Mouse (Mus musculus) embryonic facial prominence, embryonic 10.5 days (tissue): Measurements from ENCODE around the gene As3mt. TPM values are rescaled to one million over a fixed set of nuclear protein-coding genes. Genes with fewer than 3 reads are reported as not detected.

Experiments used
- DNase-seq: peaks from one replicate; pipeline ENCODE4 v3.0.0-alpha.2; 2017; ENCODE audit warnings: low spot score
- H3K27ac ChIP-seq: fragments of 300-500 bp; sonication (generic); replicated peaks from 2 replicates; pipeline ENCODE4 v1.5.1; 2016; ENCODE audit warnings: mild to moderate bottlenecking
- H3K27me3 ChIP-seq: fragments of 300-500 bp; sonication (generic); replicated peaks from 2 replicates; pipeline ENCODE4 v1.6.1; 2016; ENCODE audit warnings: low read depth, mild to moderate bottlenecking; ENCODE audit not compliant: poor library complexity, severe bottlenecking
- H3K36me3 ChIP-seq: fragments of 300-500 bp; sonication (generic); replicated peaks from 2 replicates; pipeline ENCODE4 v1.6.1; 2016; ENCODE audit warnings: mild to moderate bottlenecking, moderate library complexity
- H3K4me1 ChIP-seq: fragments of 300-500 bp; sonication (generic); 2 replicates; pipeline ENCODE4 v1.6.1; 2016
- H3K4me3 ChIP-seq: fragments of 300-500 bp; sonication (generic); 2 replicates; pipeline ENCODE4 v1.5.1; 2016; ENCODE audit warnings: mild to moderate bottlenecking, moderate library complexity
- H3K9me3 ChIP-seq: fragments of 300-500 bp; sonication (generic); 2 replicates; pipeline ENCODE4 v1.6.1; 2016; ENCODE audit warnings: mild to moderate bottlenecking
- WGBS: fragments of 180-500 bp; shearing (Covaris S2); methylation state at CpG from one replicate; pipeline ENCODE4 v1.1.7; 2016; 5-methylcytosine and 5-hydroxymethylcytosine counted together
- polyA plus RNA-seq: library from polyadenylated mRNA; unstranded; fragments of >200 nt; fragmentation: Nextera tagmentation; extraction: Ambion mirVana; gene quantifications from 2 replicates; pipeline ENCODE4 v1.2.1, GENCODE M21; 2016

Gene As3mt
- polyA plus RNA-seq, 1 experiment from 2014 or later = 31.8 TPM

DNA sequence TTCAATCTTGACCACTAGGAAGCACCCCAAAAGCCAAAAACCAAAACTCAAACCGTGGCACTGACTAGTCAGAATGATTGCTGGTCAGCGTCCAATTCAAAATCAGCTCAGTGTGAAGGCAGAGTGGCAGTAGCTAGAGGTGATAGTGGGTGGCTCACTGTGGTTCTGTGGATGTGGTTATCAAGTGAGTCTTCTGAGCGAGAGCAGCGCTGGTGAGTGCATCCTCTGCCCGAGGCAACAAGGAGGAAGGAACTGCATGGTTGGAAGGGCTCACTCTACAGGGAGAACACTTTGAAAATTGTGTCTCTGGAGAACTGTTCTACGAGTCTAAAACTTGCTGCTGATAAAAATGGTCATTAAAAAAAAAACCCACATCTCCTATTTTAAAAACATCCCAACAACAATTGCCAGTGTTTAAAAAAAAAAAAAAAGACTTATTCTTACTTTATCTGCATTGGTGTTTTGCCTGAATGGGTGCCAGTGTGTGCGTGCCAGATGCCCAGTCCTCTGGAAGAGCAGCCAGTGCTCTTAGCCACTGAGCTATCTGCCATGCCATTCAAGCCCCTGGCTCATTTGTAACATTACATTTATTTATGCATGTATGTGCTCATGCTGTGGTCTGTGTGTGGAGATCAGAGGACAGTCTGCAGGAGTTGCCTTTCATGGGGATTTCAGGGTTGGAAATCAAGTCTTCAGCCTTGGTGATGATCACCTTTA is 1.3 kb upstream of the As3mt start:
- no peak for DNase-seq
- no peak overlapping the region for H3K27ac ChIP-seq
- H3K4me1 ChIP-seq = peaks cover 23% of the 10 kb centered on the region
- WGBS = 53% methylated on average over 7 of the region's 7 CpGs
- H3K9me3 ChIP-seq = no peaks in the 10 kb centered on the region
- H3K27me3 ChIP-seq = peaks cover 13% of the 10 kb centered on the region
- peaks cover 21% of the 10 kb centered on the region for H3K36me3 ChIP-seq
- H3K4me3 ChIP-seq = no peak overlapping the region

DNA sequence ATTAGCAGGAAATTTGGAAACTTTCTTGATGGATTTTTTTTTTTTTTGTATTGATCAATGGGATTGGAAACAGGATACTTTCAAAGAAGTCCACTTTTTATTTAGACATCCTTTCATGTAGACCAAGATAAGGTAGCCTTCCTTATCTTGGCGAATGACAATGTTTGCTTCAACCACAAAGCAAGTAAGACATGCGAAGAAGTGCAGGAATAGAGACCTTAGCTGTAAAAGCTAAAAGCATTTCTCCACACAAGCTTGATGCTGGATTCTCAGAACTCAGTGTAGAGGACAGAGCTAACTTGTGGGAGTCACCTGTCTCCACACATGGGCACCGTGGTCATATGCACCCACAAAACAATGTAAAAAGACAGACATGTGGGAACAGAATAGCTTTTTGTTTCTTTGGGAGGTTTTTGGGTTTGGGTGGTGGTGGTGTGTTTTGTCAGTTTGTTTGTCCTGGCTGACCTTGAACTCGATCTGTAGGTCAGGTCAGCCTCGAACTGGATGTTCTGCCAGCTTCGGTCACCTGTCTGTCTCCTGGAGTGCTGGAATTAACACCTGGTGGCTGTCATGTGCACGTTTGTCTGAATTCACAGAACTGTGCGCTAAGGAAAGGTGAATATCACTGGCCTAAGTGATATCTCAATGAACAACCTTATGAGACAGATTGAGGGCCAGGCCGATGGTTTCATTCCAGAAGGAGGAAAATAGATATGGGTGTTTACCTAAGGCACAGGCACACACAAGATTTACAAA is 540 bp upstream of the As3mt start:
- Histone ChIP-seq H3K36me3 (peaks cover 13% of the 10 kb centered on the region), H3K27ac (peak overlapping the region; percentile 90; the same call in 1 of the 2 replicates), H3K9me3 (no peaks in the 10 kb centered on the region), H3K4me1 (peaks cover 23% of the 10 kb centered on the region), H3K27me3 (peaks cover 13% of the 10 kb centered on the region), H3K4me3 (peak overlapping the region; percentile 71)
- 78% methylated on average over 9 of the region's 9 CpGs for WGBS
- DNase-seq = no peak

DNA sequence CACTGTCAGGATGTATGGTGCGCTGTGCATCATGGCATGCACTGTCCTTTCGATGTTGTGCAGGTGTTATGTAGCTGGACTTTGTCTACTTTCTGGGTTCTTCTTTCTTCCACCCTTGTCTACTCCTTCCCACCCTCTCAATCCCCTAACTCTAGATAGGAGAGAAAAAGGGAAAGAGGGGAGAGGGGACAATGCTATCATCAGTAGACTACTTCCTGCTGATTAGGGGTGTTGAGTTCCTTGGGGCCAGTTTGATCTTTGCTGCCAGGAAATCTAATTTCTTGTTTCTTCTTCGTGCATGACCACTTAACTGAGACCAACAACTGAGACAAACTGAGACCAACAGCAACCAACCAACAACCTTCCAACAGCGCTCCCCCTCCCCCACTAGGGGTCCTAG is 3.4 kb downstream of the As3mt start:
- no peaks in the 10 kb centered on the region for H3K27me3 ChIP-seq
- no peaks in the 10 kb centered on the region for H3K9me3 ChIP-seq
- H3K36me3 ChIP-seq = peaks cover 14% of the 10 kb centered on the region
- no peak for DNase-seq
- no peak overlapping the region for H3K27ac ChIP-seq
- peaks cover 23% of the 10 kb centered on the region for H3K4me1 ChIP-seq
- WGBS = 93% methylated on average over 4 of the region's 4 CpGs
- no peak overlapping the region for H3K4me3 ChIP-seq

DNA sequence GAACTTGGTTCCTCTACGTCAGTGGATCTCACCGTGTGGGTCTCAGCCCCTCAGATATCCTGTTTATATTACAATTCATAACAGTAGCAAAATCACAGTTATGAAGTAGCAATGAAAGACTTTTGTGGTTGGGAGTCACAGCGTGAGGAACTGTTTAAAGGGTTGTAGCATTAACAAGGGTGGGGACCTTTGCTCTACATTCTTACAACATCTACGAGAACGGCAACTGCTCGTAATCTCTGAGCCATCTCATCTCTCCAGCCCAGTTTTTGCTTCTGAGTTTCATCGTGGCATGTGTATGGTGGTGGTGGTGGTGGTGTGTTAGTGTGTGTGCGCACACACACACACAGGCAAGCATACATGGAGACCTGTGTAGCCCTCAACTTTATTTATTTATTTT is 7.0 kb downstream of the As3mt start:
- DNase-seq = no peak
- Histone ChIP-seq H3K9me3 (peaks cover 5% of the 10 kb centered on the region; the same call in 1 of the 2 replicates), H3K36me3 (peaks cover 33% of the 10 kb centered on the region), H3K4me1 (no peaks in the 10 kb centered on the region), H3K4me3 (no peak overlapping the region), H3K27me3 (no peaks in the 10 kb centered on the region), H3K27ac (no peak overlapping the region)
- WGBS = 96% methylated on average over 8 of the region's 8 CpGs

DNA sequence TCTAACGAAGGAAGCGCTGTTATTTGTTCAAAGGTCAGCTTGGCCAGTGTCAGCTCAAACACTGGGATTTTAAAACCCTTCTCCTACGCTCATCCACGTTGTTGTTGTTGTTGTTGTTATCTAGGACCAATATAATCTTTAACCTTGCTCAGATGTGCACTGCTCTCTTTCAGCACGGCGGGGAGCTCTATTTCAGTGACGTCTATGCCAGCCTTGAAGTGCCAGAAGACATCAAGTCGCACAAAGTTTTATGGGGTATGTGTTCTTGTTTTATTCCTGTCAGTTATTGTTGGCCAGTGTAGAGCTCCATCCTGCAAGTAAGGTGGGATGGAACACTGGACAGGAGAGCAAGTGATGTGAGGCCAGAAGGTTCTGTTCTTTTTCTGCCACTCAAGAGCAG is 7.8 kb downstream of the As3mt start:
- no peaks in the 10 kb centered on the region for H3K27me3 ChIP-seq
- WGBS = 90% methylated on average over 8 of the region's 8 CpGs
- H3K36me3 ChIP-seq = peaks cover 37% of the 10 kb centered on the region
- H3K9me3 ChIP-seq = peaks cover 5% of the 10 kb centered on the region; the same call in 1 of the 2 replicates
- no peak for DNase-seq
- H3K4me3 ChIP-seq = no peak overlapping the region
- no peak overlapping the region for H3K27ac ChIP-seq
- H3K4me1 ChIP-seq = no peaks in the 10 kb centered on the region

DNA sequence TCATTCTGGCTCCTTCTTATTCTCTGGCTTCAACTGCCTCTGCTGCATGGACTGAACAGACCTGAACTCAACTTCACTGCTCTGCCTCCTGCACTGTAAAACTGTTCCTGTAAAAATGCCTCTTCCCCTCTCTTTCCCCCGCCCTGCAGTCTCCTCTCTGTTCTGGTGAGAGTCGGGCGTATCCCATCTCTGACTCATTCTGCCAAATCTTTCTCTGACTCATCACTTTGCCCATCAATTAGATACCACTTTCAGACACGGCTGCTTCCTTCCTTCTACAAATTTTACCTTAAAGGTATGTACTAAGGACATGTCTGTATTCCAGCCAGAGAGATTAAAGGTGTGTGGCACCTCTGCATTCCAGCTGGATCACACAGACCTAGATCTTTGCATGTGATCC is 10.9 kb downstream of the As3mt start:
- WGBS = 88% methylated on average over 4 of the region's 4 CpGs
- peaks cover 55% of the 10 kb centered on the region for H3K36me3 ChIP-seq
- H3K4me3 ChIP-seq = no peak overlapping the region

DNA sequence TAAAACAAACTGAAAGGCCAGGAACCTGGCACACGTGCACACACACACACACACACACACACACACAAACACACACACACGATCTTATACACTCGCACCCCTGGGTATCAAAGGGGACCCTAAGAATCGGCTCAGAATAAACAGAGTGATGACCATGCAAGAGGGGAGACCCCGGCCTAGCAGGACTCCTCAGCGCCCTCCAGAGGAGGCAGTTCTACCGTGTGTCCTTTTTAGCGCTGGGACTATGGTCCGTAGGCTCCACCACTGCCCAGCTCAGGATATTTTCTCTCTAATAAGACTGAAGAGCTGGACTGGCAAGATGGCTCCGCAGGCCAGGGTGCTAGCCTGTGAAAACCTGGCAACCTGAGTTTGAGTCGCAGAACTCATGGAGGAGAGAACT is 17.2 kb downstream of the As3mt start:
- Histone ChIP-seq H3K4me1 (peaks cover 15% of the 10 kb centered on the region), H3K36me3 (peaks cover 62% of the 10 kb centered on the region), H3K27ac (no peak overlapping the region), H3K27me3 (no peaks in the 10 kb centered on the region), H3K9me3 (no peaks in the 10 kb centered on the region), H3K4me3 (no peak overlapping the region)
- no peak for DNase-seq
- WGBS = 71% methylated on average over 11 of the region's 11 CpGs

More for the DNA sequence above, 10.9 kb downstream of the As3mt start:
- Histone ChIP-seq H3K4me1 (no peaks in the 10 kb centered on the region), H3K27me3 (no peaks in the 10 kb centered on the region), H3K27ac (no peak overlapping the region), H3K9me3 (peaks cover 5% of the 10 kb centered on the region; the same call in 1 of the 2 replicates)
- no peak for DNase-seq

DNA sequence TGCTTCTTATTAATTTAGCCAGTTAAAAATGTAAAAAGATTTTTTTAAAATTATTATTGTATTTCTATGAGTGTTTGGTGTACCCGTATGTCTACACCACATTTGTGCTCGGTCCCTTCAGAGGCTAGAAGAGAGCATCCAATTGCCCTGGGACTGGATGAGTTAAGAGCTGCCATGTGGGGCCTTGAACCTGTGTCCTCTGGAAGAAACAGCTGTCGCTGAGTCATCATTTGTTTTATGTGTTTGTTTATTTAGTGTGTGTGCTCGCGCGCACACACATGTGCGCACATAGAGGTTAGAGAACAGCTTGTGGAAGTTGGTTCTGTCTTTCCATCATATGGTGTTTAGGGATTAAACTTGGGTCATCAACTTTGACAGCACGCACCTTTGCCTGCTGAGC is 18.9 kb downstream of the As3mt start:
- no peak overlapping the region for H3K4me3 ChIP-seq
- WGBS = 95% methylated on average over 8 of the region's 8 CpGs
- H3K4me1 ChIP-seq = peaks cover 15% of the 10 kb centered on the region
- no peaks in the 10 kb centered on the region for H3K9me3 ChIP-seq
- no peak overlapping the region for H3K27ac ChIP-seq
- H3K27me3 ChIP-seq = no peaks in the 10 kb centered on the region
- peaks cover 48% of the 10 kb centered on the region for H3K36me3 ChIP-seq
- DNase-seq = no peak

DNA sequence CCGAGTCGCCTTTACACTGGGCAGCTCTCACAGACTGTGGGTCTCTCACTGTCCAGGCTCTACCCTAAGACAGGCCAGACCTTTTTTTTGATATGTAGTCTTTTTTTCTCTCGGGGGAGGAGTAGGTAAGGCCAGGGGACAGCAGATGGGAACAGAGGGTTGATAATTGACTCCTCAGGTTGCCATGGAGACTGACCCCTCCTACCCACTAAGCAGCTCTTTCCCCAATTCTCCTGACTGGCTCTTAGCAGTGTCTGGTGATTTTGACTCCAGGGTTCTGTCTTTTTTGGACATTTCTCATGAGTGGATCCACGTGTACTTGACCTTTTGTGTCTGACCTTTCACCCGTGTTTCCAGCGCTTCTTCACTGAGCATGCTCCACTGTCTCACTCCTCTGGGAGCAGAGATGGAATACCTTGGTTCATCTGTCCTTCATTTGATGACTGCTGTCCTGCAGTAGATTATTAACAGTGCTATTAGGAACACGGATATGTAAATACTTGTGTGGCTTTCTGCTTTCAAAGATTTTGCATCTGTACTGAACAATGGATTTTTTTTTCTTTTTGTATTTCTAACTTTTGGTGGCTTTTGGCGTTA is 20.0 kb downstream of the As3mt start:
- Histone ChIP-seq H3K4me3 (no peak overlapping the region), H3K27me3 (no peaks in the 10 kb centered on the region), H3K9me3 (no peaks in the 10 kb centered on the region), H3K4me1 (peaks cover 15% of the 10 kb centered on the region), H3K36me3 (peaks cover 41% of the 10 kb centered on the region), H3K27ac (no peak overlapping the region)
- DNase-seq = peak; percentile 34
- 64% methylated on average over 8 of the region's 8 CpGs for WGBS

DNA sequence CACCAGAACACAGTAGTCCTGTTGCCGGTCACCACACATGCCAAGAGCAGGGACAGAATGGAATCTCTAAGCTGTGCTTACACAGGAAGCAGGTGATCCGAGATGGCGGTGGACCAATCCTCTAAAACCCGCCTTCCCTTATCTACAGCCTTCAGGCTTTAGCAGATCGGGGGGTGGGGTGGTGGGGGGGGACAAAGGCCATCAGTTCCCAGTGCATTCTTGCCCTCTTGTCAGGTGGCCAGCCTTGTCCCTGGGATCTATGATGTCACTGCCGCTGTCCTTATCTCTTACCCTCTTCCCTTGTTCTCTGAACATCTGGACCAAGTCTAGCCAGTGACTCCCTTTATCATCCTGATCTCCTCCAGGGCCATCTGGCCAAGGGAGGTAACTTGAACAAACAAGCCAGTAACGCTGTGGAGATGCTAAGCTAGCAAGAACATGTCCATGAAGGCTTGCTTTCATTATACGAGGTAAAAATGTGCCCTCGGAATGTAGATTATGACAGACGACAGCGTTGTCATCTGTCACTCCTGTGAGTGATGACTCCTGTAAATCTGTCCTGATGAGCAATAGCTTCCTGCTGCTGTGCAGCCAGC is 20.8 kb downstream of the As3mt start:
- WGBS = 87% methylated on average over 11 of the region's 11 CpGs
- Histone ChIP-seq H3K4me1 (peaks cover 15% of the 10 kb centered on the region), H3K9me3 (no peaks in the 10 kb centered on the region), H3K36me3 (peaks cover 33% of the 10 kb centered on the region), H3K4me3 (no peak overlapping the region), H3K27ac (no peak overlapping the region; the same call in 1 of the 2 replicates), H3K27me3 (no peaks in the 10 kb centered on the region)
- no peak for DNase-seq

DNA sequence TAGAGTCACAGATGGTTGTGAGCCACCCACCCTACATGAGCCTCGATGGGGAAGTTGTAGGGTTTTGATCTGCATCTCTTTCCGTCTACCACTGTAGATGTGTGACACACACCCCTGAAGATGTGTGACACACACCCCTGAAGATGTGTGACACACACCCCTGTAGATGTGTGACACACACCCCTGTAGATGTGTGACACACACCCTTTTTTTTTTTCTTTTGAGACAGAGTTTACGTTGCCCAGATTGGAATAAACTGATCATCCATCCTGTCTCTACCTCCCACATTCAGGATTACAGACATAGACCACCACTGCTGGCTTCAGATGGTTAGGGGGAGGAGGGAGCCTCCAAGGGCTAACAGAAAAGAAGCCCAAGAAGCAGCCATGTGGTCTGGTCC is 21.7 kb downstream of the As3mt start:
- 86% methylated on average over 3 of the region's 3 CpGs for WGBS
- H3K9me3 ChIP-seq = no peaks in the 10 kb centered on the region

DNA sequence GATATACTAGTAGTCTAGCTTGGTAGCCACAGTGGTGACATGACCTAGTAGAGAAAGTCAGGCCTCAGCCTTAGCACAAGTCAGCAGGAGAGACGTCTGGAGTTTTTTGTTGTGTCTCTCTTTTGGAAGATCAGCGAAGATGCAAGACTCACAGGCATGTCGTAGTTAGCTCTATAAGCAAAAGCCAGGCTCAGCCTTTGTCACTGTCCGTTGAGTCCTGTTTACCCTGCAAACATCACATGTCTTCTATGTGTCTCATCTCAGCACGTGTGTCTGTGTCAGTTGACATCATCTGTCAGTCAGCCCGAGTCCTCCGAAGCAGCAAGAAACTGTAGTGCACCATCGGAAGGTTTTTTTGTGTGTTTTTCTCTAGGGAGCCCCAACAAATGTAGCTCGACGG is 24.1 kb downstream of the As3mt start:
- H3K9me3 ChIP-seq = no peaks in the 10 kb centered on the region
- WGBS = 91% methylated on average over 10 of the region's 10 CpGs

More for the DNA sequence above, 21.7 kb downstream of the As3mt start:
- no peak overlapping the region for H3K27ac ChIP-seq
- no peak overlapping the region for H3K4me3 ChIP-seq
- H3K4me1 ChIP-seq = peaks cover 15% of the 10 kb centered on the region
- DNase-seq = no peak
- H3K36me3 ChIP-seq = peaks cover 35% of the 10 kb centered on the region
- H3K27me3 ChIP-seq = no peaks in the 10 kb centered on the region

More for the DNA sequence above, 24.1 kb downstream of the As3mt start:
- no peak for DNase-seq
- H3K4me3 ChIP-seq = no peak overlapping the region
- H3K27ac ChIP-seq = no peak overlapping the region
- peaks cover 17% of the 10 kb centered on the region for H3K36me3 ChIP-seq
- no peaks in the 10 kb centered on the region for H3K27me3 ChIP-seq
- peaks cover 15% of the 10 kb centered on the region for H3K4me1 ChIP-seq
